Mouse (Mus musculus): ENCODE results near the gene Sptbn4. TPM values are rescaled to one million over a fixed set of nuclear protein-coding genes. Genes with fewer than 3 reads are reported as not detected.

The Sptbn4 gene
- 2.6 and 2.7 TPM in 2 replicates for polyA plus RNA-seq (2021; fragmentation: Nextera tagmentation)
- long read RNA-seq, experiment 1, partial matches to known transcripts = 7 of 13 reads
- long read RNA-seq, experiment 1, other reads (novel, unspliced or antisense) = 6 of 13 reads
- long read RNA-seq, experiment 2, full-length matches to known transcripts = 2 of 16 reads
- long read RNA-seq, experiment 2, partial matches to known transcripts = 10 of 16 reads
- long read RNA-seq, experiment 2, other reads (novel, unspliced or antisense) = 4 of 16 reads

GRCm38 (mm10) chr7:27447419-27448286, at the start of gene Sptbn4, which contains the start of gene Blvrb:
TSS of gene Sptbn4 (minus strand) at chr7:27447686.
TSS of gene Blvrb (plus strand) at chr7:27447978.

GRCm38 (mm10) chr7:27486770-27487697, 39.5 kb upstream of the Sptbn4 start, which contains the start of gene Sertad1:
TSS of gene Sertad1 (plus strand) at chr7:27486910.

GRCm38 (mm10) chr7:27473156-27473834, 25.8 kb upstream of the Sptbn4 start, which contains the start of gene Sertad3:
TSS of gene Sertad3 (plus strand) at chr7:27473768.

GRCm38 (mm10) chr7:27356861-27357594, 90.5 kb downstream of the Sptbn4 start, which contains the start of gene Gm20479:
TSS of gene Gm20479 (minus strand) at chr7:27357419.

GRCm38 (mm10) chr7:27355745-27356240, 91.7 kb downstream of the Sptbn4 start, which contains the start of gene Shkbp1:
TSS of gene Shkbp1 (minus strand) at chr7:27356019.

GRCm38 (mm10) chr7:27337175-27337853, 110.2 kb downstream of the Sptbn4 start, which contains the start of gene Ltbp4:
TSS of gene Ltbp4 (minus strand) at chr7:27337692.

Other genes with a start within 250 kb of the Sptbn4 start
- 0.89 and 0.93 TPM in 2 replicates for gene Itpkc, start 219.0 kb downstream of the Sptbn4 start, polyA plus RNA-seq (2021; fragmentation: Nextera tagmentation)
- 11.0 and 11.7 TPM in 2 replicates for gene Coq8b, start 214.7 kb downstream of the Sptbn4 start, polyA plus RNA-seq (2021; fragmentation: Nextera tagmentation)
- gene Numbl, start 189.3 kb downstream of the Sptbn4 start, polyA plus RNA-seq (2021; fragmentation: Nextera tagmentation) = 8.9 and 9.6 TPM in 2 replicates
- 13.3 and 18.2 TPM in 2 replicates for gene Ltbp4, start 110.0 kb downstream of the Sptbn4 start, polyA plus RNA-seq (2021; fragmentation: Nextera tagmentation)
- gene Shkbp1, start 91.7 kb downstream of the Sptbn4 start, polyA plus RNA-seq (2021; fragmentation: Nextera tagmentation) = 2.9 and 3.8 TPM in 2 replicates
- not detected in 2 replicates for gene Gm20479, start 90.3 kb downstream of the Sptbn4 start, polyA plus RNA-seq (2021; fragmentation: Nextera tagmentation)
- 41.8 and 47.3 TPM in 2 replicates for gene Blvrb, start 292 bp upstream of the Sptbn4 start, polyA plus RNA-seq (2021; fragmentation: Nextera tagmentation)
- 3.2 and 4.1 TPM in 2 replicates for gene Sertad3, start 26.1 kb upstream of the Sptbn4 start, polyA plus RNA-seq (2021; fragmentation: Nextera tagmentation)
- 10.4 and 13.1 TPM in 2 replicates for gene Sertad1, start 39.2 kb upstream of the Sptbn4 start, polyA plus RNA-seq (2021; fragmentation: Nextera tagmentation)
- 0.05 and 0.15 TPM in 2 replicates for gene Prx, start 51.6 kb upstream of the Sptbn4 start, polyA plus RNA-seq (2021; fragmentation: Nextera tagmentation)
- gene Hipk4, start 75.6 kb upstream of the Sptbn4 start, polyA plus RNA-seq (2021; fragmentation: Nextera tagmentation) = 7.2 and 14.8 TPM in 2 replicates
- 471 and 602 TPM in 2 replicates for gene Pld3, start 105.5 kb upstream of the Sptbn4 start, polyA plus RNA-seq (2021; fragmentation: Nextera tagmentation)
- 13.2 and 14.3 TPM in 2 replicates for gene 2310022A10Rik, start 105.5 kb upstream of the Sptbn4 start, polyA plus RNA-seq (2021; fragmentation: Nextera tagmentation)
- 106 and 111 TPM in 2 replicates for gene Akt2, start 143.9 kb upstream of the Sptbn4 start, polyA plus RNA-seq (2021; fragmentation: Nextera tagmentation)
- gene Ttc9b, start 206.2 kb upstream of the Sptbn4 start, polyA plus RNA-seq (2021; fragmentation: Nextera tagmentation) = 37.4 and 60.6 TPM in 2 replicates
- 9.6 and 9.7 TPM in 2 replicates for gene Map3k10, start 226.9 kb upstream of the Sptbn4 start, polyA plus RNA-seq (2021; fragmentation: Nextera tagmentation)
- 2.6 and 4.0 TPM in 2 replicates for gene Zfp607b, start 241.7 kb upstream of the Sptbn4 start, polyA plus RNA-seq (2021; fragmentation: Nextera tagmentation)